Comparison of ENCODE assay signal across 11 mouse cellular contexts in genomic region chr8:83406836-83407235, GRCm38 (mm10). TPM values are rescaled to one million over a fixed set of nuclear protein-coding genes. Genes with fewer than 3 reads are reported as not detected.
DNase-seq lines count a peak whose midpoint lies in the region; ATAC-seq and TF ChIP-seq lines count a peak whose summit lies in the region.
"Had no signal": no experiment of that assay in that cellular context is flagged by ENCODE, and none has a peak within 500 bp of the region (broad histone marks: within the 10 kb centered on the region; RNA-seq: fewer than 3 reads in every experiment).

No protein-coding gene starts in this region.

- no peak overlapping the region for H3K9ac ChIP-seq in CH12.LX (ENCODE audit: insufficient read depth, low read depth)

- intact Hi-C loops in left cerebral cortex, adult 2 months (cut with DNase I): loop anchor here (5.0 kb wide), 1 partner anchor 145 kb away; no protein-coding TSS in a partner anchor
- intact Hi-C loops in left cerebral cortex, postnatal 10 days (cut with DNase I): loop anchor here (10.0 kb wide), 2 partner anchors 142 to 302 kb away; no protein-coding TSS in a partner anchor

- peak; percentile 38 for TF ChIP-seq CTCF in left cerebral cortex, adult 2 months (IDR thresholded peaks at IDR 0.05)
- peak in 1 of 2 experiments; percentile 48; a peak in 2 of 4 replicates for TF ChIP-seq CTCF in CH12.LX (conservative IDR thresholded peaks at IDR 0.05 in 1 of 2, IDR thresholded peaks at IDR 0.05 in 1 of 2; ENCODE audit: low read depth in 2 of 2, low read length in 2 of 2)

- no peaks in the 10 kb centered on the region for H3K9me3 ChIP-seq in CH12.LX (replicated peaks; ENCODE audit: low read length)

- dilution Hi-C loops in CH12.LX (cut with MboI; ENCODE audit: extremely low pct_ligation_motif_present, extremely low pct_unique_long_range_greater_than_20kb, low sequenced_read_pairs): no loop called here

- H3K4me1 ChIP-seq in CH12.LX (ENCODE audit: control insufficient read depth in 1 of 2, insufficient read depth in 2 of 2): no peaks in the 10 kb centered on the region

- in situ Hi-C loops in CH12.LX (cut with MboI; ENCODE audit: low pct_ligation_motif_present, low pct_unique_long_range_greater_than_20kb, low sequenced_read_pairs): no loop called here

- no peak overlapping the region for H3K27ac ChIP-seq in left cerebral cortex, adult 2 months
- no peak overlapping the region for H3K27ac ChIP-seq in CH12.LX (ENCODE audit: insufficient read depth, low read depth)

- H3K4me3 ChIP-seq in left cerebral cortex, adult 2 months: no peak overlapping the region
- H3K4me3 ChIP-seq in CH12.LX (replicated peaks in 1 of 3; ENCODE audit: low read depth in 2 of 3, low read length in 2 of 3, poor library complexity in 1 of 3): no peak overlapping the region

- DNase-seq in left cerebral cortex, adult 2 months (ENCODE audit: extremely low spot score in 1 of 2, low spot score in 2 of 2): no peak
- no peak for DNase-seq in left cerebral cortex, postnatal 10 days (ENCODE audit: extremely low spot score in 1 of 2, low spot score in 2 of 2)
- DNase-seq in CH12.LX (ENCODE audit: extremely low read depth): no peak
- DNase-seq in NIH3T3 (ENCODE audit: low read depth): peak; percentile 71
- DNase-seq in forelimb bud, embryonic 11.5 days (ENCODE audit: low read depth, low spot score): peak; percentile 82
- no peak for DNase-seq in adrenal gland, adult (ENCODE audit: inconsistent age in 2 of 2, low spot score in 1 of 2)
- no peak for DNase-seq in gastrocnemius, adult 8-10 months (ENCODE audit: low spot score in 2 of 2)
- DNase-seq: adrenal gland, postnatal 14 days had no signal

- no peaks in the 10 kb centered on the region for H3K27me3 ChIP-seq in CH12.LX (replicated peaks)

- H3K36me3 ChIP-seq in CH12.LX (replicated peaks in 1 of 2; ENCODE audit: control insufficient read depth in 1 of 2, insufficient read depth in 1 of 2, low read length in 1 of 2): no peaks in the 10 kb centered on the region

- no peak for ATAC-seq in megakaryocyte, adult 5-6 weeks (ENCODE audit: poor library complexity, severe bottlenecking)

- H3K79me2 ChIP-seq in CH12.LX (replicated peaks; ENCODE audit: control insufficient read depth, extremely low read depth, insufficient read depth, poor library complexity, severe bottlenecking): no peaks in the 10 kb centered on the region

- no peak for TF ChIP-seq POLR2A in CH12.LX (IDR thresholded peaks at IDR 0.05; ENCODE audit: low read depth, low read length)

- H3K4me2 ChIP-seq in CH12.LX (ENCODE audit: insufficient read depth, low read depth, poor library complexity, severe bottlenecking): no peak overlapping the region

- peak; percentile 40 for TF ChIP-seq RAD21 in CH12.LX (IDR thresholded peaks at IDR 0.05; ENCODE audit: low read depth, low read length)

- TF ChIP-seq EP300 in CH12.LX (IDR thresholded peaks at IDR 0.05; ENCODE audit: low read length): no peak

TF ChIP-seq in CH12.LX, 34 proteins besides CTCF, POLR2A, EP300 and RAD21:
- TF ChIP-seq BHLHE40 (IDR thresholded peaks at IDR 0.05; ENCODE audit: low read depth, low read length) (no peak), ZMIZ1 (IDR thresholded peaks at IDR 0.05; ENCODE audit: low read depth, low read length) (no peak), MAZ (IDR thresholded peaks at IDR 0.05; ENCODE audit: low read depth, low read length) (0 out of 2 replicates have a peak, but pooled peaks have one; percentile 23), ELF1 (IDR thresholded peaks at IDR 0.05; ENCODE audit: low read depth, low read length) (no peak), ETS1 (conservative IDR thresholded peaks at IDR 0.05; ENCODE audit: low read depth, low read length) (no peak), IRF4 (IDR thresholded peaks at IDR 0.05; ENCODE audit: low read depth, low read length) (no peak), ZC3H11A (IDR thresholded peaks at IDR 0.05; ENCODE audit: low read depth, low read length) (no peak), SMC3 (IDR thresholded peaks at IDR 0.05; ENCODE audit: low read depth, low read length) (peak; percentile 45), MAX (IDR thresholded peaks at IDR 0.05; ENCODE audit: low read length) (no peak), E2F4 (IDR thresholded peaks at IDR 0.05; ENCODE audit: insufficient replicate concordance, low read depth, low read length) (no peak), KAT2A (IDR thresholded peaks at IDR 0.05; ENCODE audit: insufficient replicate concordance, low read length) (no peak), JUND (conservative IDR thresholded peaks at IDR 0.05; ENCODE audit: low read depth, low read length) (no peak), NELFE (IDR thresholded peaks at IDR 0.05; ENCODE audit: low read depth, low read length) (no peak), ZKSCAN1 (IDR thresholded peaks at IDR 0.05; ENCODE audit: borderline replicate concordance, low read depth, low read length) (no peak), UBTF (IDR thresholded peaks at IDR 0.05; ENCODE audit: low read depth, low read length) (no peak)

RNA-seq across cellular contexts. Expression of gene Clgn, which starts 17.2 kb away (rescaled TPM):
- 1 to 10 TPM; 8.7 to 8.8 TPM for total RNA-seq in left cerebral cortex, adult 2 months (2021)
- total RNA-seq in left cerebral cortex, postnatal 10 days (2021): 10 to 100 TPM; 10.8 to 11.0 TPM
- 0.59 TPM in 2 replicates for total RNA-seq in CH12.LX (2012; rRNA removed)
- 1.2 and 1.3 TPM in 2 replicates for total RNA-seq in CH12.LX (2014; rRNA removed)
- polyA plus RNA-seq in CH12.LX (2012; ENCODE audit: insufficient read length, low read depth): 1.4 and 1.5 TPM in 2 replicates
- 0.14 TPM in 1 of 2 replicates, not detected in the other for total RNA-seq in megakaryocyte, adult 5-6 weeks (2015)
- total RNA-seq in megakaryocyte, adult 5-6 weeks (2017): not detected in 2 replicates
- total RNA-seq in gastrocnemius, adult 8-10 months (2022): not detected

RNA-seq across cellular contexts. Expression of gene Scoc, which starts 51.4 kb away (rescaled TPM):
- 100 to 1,000 TPM; 210 to 211 TPM for total RNA-seq in left cerebral cortex, adult 2 months (2021)
- total RNA-seq in left cerebral cortex, postnatal 10 days (2021): 100 to 1,000 TPM; 302 to 310 TPM
- 28.9 and 37.8 TPM in 2 replicates for total RNA-seq in CH12.LX (2012; rRNA removed)
- total RNA-seq in CH12.LX (2014; rRNA removed): 79.7 and 85.9 TPM in 2 replicates
- polyA plus RNA-seq in CH12.LX (2012; ENCODE audit: insufficient read length, low read depth): 25.4 and 34.5 TPM in 2 replicates
- total RNA-seq in megakaryocyte, adult 5-6 weeks (2015): 45.5 and 45.6 TPM in 2 replicates
- 18.8 TPM in 2 replicates for total RNA-seq in megakaryocyte, adult 5-6 weeks (2017)
- total RNA-seq in gastrocnemius, adult 8-10 months (2022): 10 to 100 TPM; 49.1 to 54.1 (median 51.7) TPM

RNA-seq across cellular contexts. Expression of gene Mgat4d, which starts 58.6 kb away (rescaled TPM):
- not detected for total RNA-seq in left cerebral cortex, adult 2 months (2021)
- not detected for total RNA-seq in left cerebral cortex, postnatal 10 days (2021)
- total RNA-seq in CH12.LX (2012; rRNA removed) (not detected in 2 replicates), CH12.LX (2014; rRNA removed) (not detected in 2 replicates)
- polyA plus RNA-seq in CH12.LX (2012; ENCODE audit: insufficient read length, low read depth): 0.17 TPM in 1 of 2 replicates, not detected in the other
- total RNA-seq in megakaryocyte, adult 5-6 weeks (2015): not detected in 2 replicates
- total RNA-seq in megakaryocyte, adult 5-6 weeks (2017): not detected in 2 replicates
- not detected for total RNA-seq in gastrocnemius, adult 8-10 months (2022)
- total RNA-seq: adrenal gland, postnatal 14 days; layer of hippocampus, adult 8-10 months had no signal
- polyA plus RNA-seq: heart, embryonic 14.5 days had no signal

Comparison
In these comparisons a context has a peak if more than half of its experiments do, and no peak if none do; other contexts are left out.
1. DNase-seq: peak in NIH3T3 (single experiment) and forelimb bud, embryonic 11.5 days (single experiment); none in left cerebral cortex, adult 2 months (0 of 2), left cerebral cortex, postnatal 10 days (0 of 2), CH12.LX (single experiment), adrenal gland, adult (0 of 2) and gastrocnemius, adult 8-10 months (0 of 2).
2. RNA of gene Clgn, which starts 17.2 kb away (total RNA-seq): 10.8 to 11.0 TPM in left cerebral cortex, postnatal 10 days and 8.7 to 8.8 TPM in left cerebral cortex, adult 2 months; 0.59 to 1.3 TPM in CH12.LX, 0.14 TPM in megakaryocyte, adult 5-6 weeks and not detected in gastrocnemius, adult 8-10 months; every median in the first group is over 4 times any median in the second.